Mouse (Mus musculus) heart, embryonic 16.5 days (tissue): ENCODE data around the gene Gm44596. TPM values are rescaled to one million over a fixed set of nuclear protein-coding genes. Genes with fewer than 3 reads are reported as not detected.

Experiments
- ATAC-seq: fragments of 200-750 bp; cut with Nextera tagmentation; replicated peaks from 2 replicates; pipeline ENCODE4 v1.8.0; 2017; ENCODE audit warnings: moderate number of reproducible peaks; ENCODE audit not compliant: insufficient read depth, low FRiP score; ENCODE audit errors: extremely low read depth
- H3K27ac ChIP-seq: fragments of 300-500 bp; sonication (generic); 2 replicates; pipeline ENCODE4 v1.5.1; 2014; ENCODE audit warnings: mild to moderate bottlenecking, low read length, control low read depth, moderate library complexity
- H3K27me3 ChIP-seq: fragments of 300-500 bp; sonication (generic); 2 replicates; pipeline ENCODE4 v1.6.1; 2014; ENCODE audit warnings: low read length, mixed read lengths; ENCODE audit not compliant: control insufficient read depth, insufficient read depth
- H3K36me3 ChIP-seq: fragments of 300-500 bp; sonication (generic); 2 replicates; pipeline ENCODE4 v1.6.1; 2014; ENCODE audit not compliant: control insufficient read depth, insufficient read depth
- H3K4me1 ChIP-seq: fragments of 300-500 bp; sonication (generic); 2 replicates; pipeline ENCODE4 v1.6.1; 2014; ENCODE audit warnings: low read length, mixed read lengths; ENCODE audit not compliant: control insufficient read depth, insufficient read depth
- H3K4me2 ChIP-seq: fragments of 300-500 bp; sonication (generic); 2 replicates; pipeline ENCODE4 v1.6.1; 2014; ENCODE audit warnings: low read depth, mild to moderate bottlenecking, control low read depth, low read length
- H3K4me3 ChIP-seq: fragments of 300-500 bp; sonication (generic); 2 replicates; pipeline ENCODE4 v1.5.1; 2014; ENCODE audit warnings: mild to moderate bottlenecking, control low read depth, low read length
- H3K9ac ChIP-seq: fragments of 300-500 bp; sonication (generic); 2 replicates; pipeline ENCODE4 v1.6.1; 2014; ENCODE audit warnings: low read length, control low read depth
- H3K9me3 ChIP-seq: fragments of 300-500 bp; sonication (generic); replicated peaks from 2 replicates; pipeline ENCODE4 v1.6.1; 2016; ENCODE audit warnings: low read length; ENCODE audit not compliant: control insufficient read depth
- WGBS: fragments of 180-500 bp; shearing (Covaris S2); extraction: QIAGEN DNeasy Blood & Tissue Kit; methylation state at CpG from one replicate; pipeline ENCODE4 v1.1.7; 2014; 5-methylcytosine and 5-hydroxymethylcytosine counted together
- polyA plus RNA-seq: library from polyadenylated mRNA; unstranded; fragments of >200 nt; fragmentation: Nextera tagmentation; extraction: Ambion mirVana; gene quantifications from 2 replicates; pipeline ENCODE4 v1.2.1, GENCODE M21; 2015

The Gm44596 gene
- polyA plus RNA-seq, 1 experiment from 2014 or later, result not detected

DNA sequence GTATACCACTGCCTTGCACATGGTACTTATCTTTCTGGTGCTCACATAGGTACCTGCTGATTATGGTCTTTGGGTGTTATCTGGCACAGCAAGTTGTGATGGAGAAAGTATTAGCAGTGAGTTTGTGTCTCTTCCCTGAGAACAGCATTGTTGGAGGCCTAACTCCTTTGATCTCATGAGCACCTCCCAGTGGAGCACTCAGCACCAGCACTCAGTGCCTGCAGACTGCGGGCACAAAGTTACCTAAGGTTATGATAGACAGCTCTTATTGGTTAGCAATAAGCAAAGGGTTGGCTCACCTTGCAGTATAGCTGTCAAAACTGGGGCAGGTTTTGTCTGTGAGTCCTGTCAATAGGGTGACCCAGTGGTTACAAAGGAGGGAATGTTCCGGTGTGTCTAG, 64.9 kb downstream of the Gm44596 start:
- no peak overlapping the region for H3K27ac ChIP-seq
- H3K4me3 ChIP-seq, result no peak overlapping the region
- no peaks in the 10 kb centered on the region for H3K9me3 ChIP-seq
- ATAC-seq, result no peak
- no peak overlapping the region for H3K4me2 ChIP-seq
- peaks cover 10% of the 10 kb centered on the region for H3K36me3 ChIP-seq
- H3K9ac ChIP-seq, result no peak overlapping the region
- 0 out of 2 replicates have a peak, but pooled peaks cover 1% of the 10 kb centered on the region for H3K27me3 ChIP-seq
- WGBS, result 93% methylated on average over 2 of the region's 2 CpGs
- peaks cover 23% of the 10 kb centered on the region for H3K4me1 ChIP-seq

GRCm38 (mm10) chr6:128445761-128446535, 70.6 kb downstream of the Gm44596 start:
- Histone ChIP-seq H3K4me1 (peaks cover 4% of the 10 kb centered on the region), H3K4me2 (peak overlapping the region; percentile 63), H3K4me3 (peak overlapping the region; percentile 32), H3K27me3 (0 out of 2 replicates have a peak, but pooled peaks cover 2% of the 10 kb centered on the region), H3K36me3 (no peaks in the 10 kb centered on the region), H3K9ac (peak overlapping the region; percentile 18), H3K27ac (no peak overlapping the region), H3K9me3 (no peaks in the 10 kb centered on the region)
- WGBS, result 17% methylated on average over 14 of the region's 14 CpGs
- ATAC-seq, result peak; percentile 55; the same call in 1 of the 2 replicates

DNA sequence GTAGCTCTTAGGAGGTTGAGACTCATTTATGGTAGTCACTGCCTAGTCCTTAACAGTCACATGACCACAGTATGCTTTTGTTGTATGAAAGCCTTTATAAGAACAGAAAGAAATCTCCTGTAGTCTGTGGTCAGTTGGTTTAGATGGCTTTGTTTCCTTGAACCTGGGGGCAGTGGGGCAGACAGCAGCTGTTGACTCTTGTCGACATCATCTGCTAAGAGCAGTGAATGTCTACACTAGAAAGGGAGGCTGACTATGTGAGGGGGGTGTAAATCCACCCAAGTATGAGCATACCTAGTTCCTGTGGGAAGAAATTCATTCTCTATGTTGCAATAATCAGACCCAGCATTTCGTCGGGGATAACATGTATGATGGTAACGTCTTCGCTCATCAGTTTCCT, 71.8 kb downstream of the Gm44596 start:
- WGBS, result 94% methylated on average over 5 of the region's 5 CpGs
- no peak overlapping the region for H3K9ac ChIP-seq
- ATAC-seq, result no peak
- H3K27me3 ChIP-seq, result 0 out of 2 replicates have a peak, but pooled peaks cover 2% of the 10 kb centered on the region
- 0 out of 2 replicates have a peak, but pooled peaks cover 2% of the 10 kb centered on the region for H3K36me3 ChIP-seq
- H3K9me3 ChIP-seq, result no peaks in the 10 kb centered on the region
- no peak overlapping the region for H3K4me3 ChIP-seq
- H3K4me2 ChIP-seq, result no peak overlapping the region
- H3K4me1 ChIP-seq, result peaks cover 4% of the 10 kb centered on the region
- H3K27ac ChIP-seq, result no peak overlapping the region

- Histone ChIP-seq H3K4me2 (no peak overlapping the region), H3K9me3 (no peaks in the 10 kb centered on the region), H3K4me1 (no peaks in the 10 kb centered on the region), H3K36me3 (0 out of 2 replicates have a peak, but pooled peaks cover 2% of the 10 kb centered on the region), H3K27ac (no peak overlapping the region), H3K27me3 (no peaks in the 10 kb centered on the region), H3K9ac (no peak overlapping the region), H3K4me3 (no peak overlapping the region)
- 62% methylated on average over 12 of the region's 12 CpGs for WGBS
- ATAC-seq, result no peak
Measured at GRCm38 (mm10) chr6:128455835-128456605, 80.7 kb downstream of the Gm44596 start.

Other genes with a start within 250 kb of the Gm44596 start
- gene Tspan9, start 231.9 kb upstream of the Gm44596 start, polyA plus RNA-seq, result 138 and 151 TPM in 2 replicates
- 2.5 and 2.7 TPM in 2 replicates for gene Tead4, start 74.7 kb upstream of the Gm44596 start, polyA plus RNA-seq
- 11.0 and 11.1 TPM in 2 replicates for gene Tulp3, start 19.7 kb upstream of the Gm44596 start, polyA plus RNA-seq
- 79.2 and 82.5 TPM in 2 replicates for gene Rhno1, start 12.6 kb upstream of the Gm44596 start, polyA plus RNA-seq
- 26.3 and 26.4 TPM in 2 replicates for gene Foxm1, start 12.5 kb upstream of the Gm44596 start, polyA plus RNA-seq
- gene Tex52, start within 50 bp of the Gm44596 start, polyA plus RNA-seq, result 0.14 and 0.22 TPM in 2 replicates
- gene Nrip2, start 23.8 kb downstream of the Gm44596 start, polyA plus RNA-seq, result 3.4 and 4.1 TPM in 2 replicates
- gene Itfg2, start 49.4 kb downstream of the Gm44596 start, polyA plus RNA-seq, result 28.4 and 35.6 TPM in 2 replicates
- 281 and 301 TPM in 2 replicates for gene Fkbp4, start 63.2 kb downstream of the Gm44596 start, polyA plus RNA-seq
- gene Pzp, start 151.2 kb downstream of the Gm44596 start, polyA plus RNA-seq, result 0.63 and 1.2 TPM in 2 replicates
- gene A2ml1, start 206.1 kb downstream of the Gm44596 start, polyA plus RNA-seq, result 1.8 and 2.0 TPM in 2 replicates
- gene Klrb1a, start 248.0 kb downstream of the Gm44596 start, polyA plus RNA-seq, result 0.17 TPM in 1 of 2 replicates, not detected in the other